Mouse (Mus musculus): Measurements from ENCODE around the gene Sdk1. TPM values are rescaled to one million over a fixed set of nuclear protein-coding genes. Genes with fewer than 3 reads are reported as not detected.
A peak's percentile ranks its signal among the peaks of the same experiment; 100 is the strongest.

The Sdk1 gene
- polyA plus RNA-seq, 1 experiment = 1.0 TPM

DNA sequence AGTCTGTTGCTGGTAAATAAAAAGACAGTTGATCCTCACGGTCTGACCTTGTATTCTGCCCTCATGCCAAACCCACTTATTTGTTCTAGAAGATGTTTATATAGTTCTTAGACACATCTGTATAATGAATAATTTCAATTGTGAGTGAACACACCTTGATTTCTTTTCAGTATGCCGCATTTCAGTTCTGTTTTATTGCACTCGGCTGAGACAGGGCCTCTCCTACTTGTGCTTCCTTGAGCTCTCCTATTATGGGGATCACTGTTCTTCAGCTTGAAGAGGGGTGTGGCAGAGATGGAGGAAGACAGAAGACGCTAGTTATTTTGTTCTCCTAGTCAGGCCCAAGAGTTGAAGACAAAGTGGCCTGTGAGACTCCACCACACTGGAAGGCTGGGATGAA is 603.4 kb downstream of the Sdk1 start:
- Histone ChIP-seq H3K27me3 (ENCODE audit: control insufficient read depth, insufficient read depth, low read length) (no peaks in the 10 kb centered on the region), H3K4me3 (ENCODE audit: low read depth, low read length) (no peak overlapping the region), H3K36me3 (ENCODE audit: control insufficient read depth, insufficient read depth, low read length) (no peaks in the 10 kb centered on the region), H3K4me1 (ENCODE audit: control insufficient read depth, insufficient read depth, insufficient read length, low read length) (peaks cover 5% of the 10 kb centered on the region; the same call in 1 of the 2 replicates), H3K27ac (ENCODE audit: insufficient read depth, low read depth, low read length) (no peak overlapping the region)
- TF ChIP-seq CTCF (IDR thresholded peaks at IDR 0.05; ENCODE audit: extremely low read depth, insufficient read length, insufficient replicate concordance, low read depth, low read length) (no peak), POLR2A (IDR thresholded peaks at IDR 0.05; ENCODE audit: low read depth, low read length) (no peak)
- WGBS = 28% methylated on average over 4 of the region's 4 CpGs

GRCm38 (mm10) chr5:141847686-141848085 is 606.4 kb downstream of the Sdk1 start:
- peaks cover 15% of the 10 kb centered on the region; the same call in 1 of the 2 replicates for H3K4me1 ChIP-seq (ENCODE audit: control insufficient read depth, insufficient read depth, insufficient read length, low read length)
- TF ChIP-seq POLR2A (IDR thresholded peaks at IDR 0.05; ENCODE audit: low read depth, low read length) = no peak
- TF ChIP-seq CTCF (IDR thresholded peaks at IDR 0.05; ENCODE audit: extremely low read depth, insufficient read length, insufficient replicate concordance, low read depth, low read length) = no peak
- no peaks in the 10 kb centered on the region for H3K27me3 ChIP-seq (ENCODE audit: control insufficient read depth, insufficient read depth, low read length)
- no peak overlapping the region for H3K4me3 ChIP-seq (ENCODE audit: low read depth, low read length)
- WGBS = 92% methylated on average over 4 of the region's 4 CpGs
- no peaks in the 10 kb centered on the region for H3K36me3 ChIP-seq (ENCODE audit: control insufficient read depth, insufficient read depth, low read length)
- no peak overlapping the region for H3K27ac ChIP-seq (ENCODE audit: insufficient read depth, low read depth, low read length)

DNA sequence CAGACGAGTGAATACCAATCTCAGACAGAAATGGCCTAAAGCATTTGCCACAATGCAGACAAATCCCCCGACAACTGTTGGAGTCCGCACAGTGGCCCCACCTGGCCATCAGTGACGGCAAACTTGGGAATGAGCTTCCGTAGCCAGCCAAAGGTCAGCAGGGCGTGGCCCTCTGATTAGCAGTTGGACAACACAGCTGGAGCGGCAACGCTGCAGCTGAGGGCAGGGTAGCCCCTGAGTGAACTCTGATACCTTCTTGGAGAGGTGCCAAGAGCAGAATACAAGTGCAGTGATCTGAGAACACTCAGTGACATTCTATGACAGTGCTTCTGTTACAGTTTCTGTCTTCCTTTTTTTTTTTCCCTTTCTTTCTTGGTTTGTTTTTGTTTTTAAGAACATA is 610.9 kb downstream of the Sdk1 start:
- Histone ChIP-seq H3K36me3 (ENCODE audit: control insufficient read depth, insufficient read depth, low read length) (no peaks in the 10 kb centered on the region), H3K4me1 (ENCODE audit: control insufficient read depth, insufficient read depth, insufficient read length, low read length) (peaks cover 18% of the 10 kb centered on the region; the same call in 1 of the 2 replicates), H3K27me3 (ENCODE audit: control insufficient read depth, insufficient read depth, low read length) (no peaks in the 10 kb centered on the region), H3K4me3 (ENCODE audit: low read depth, low read length) (peak overlapping the region; percentile 25; the same call in 1 of the 2 replicates), H3K27ac (ENCODE audit: insufficient read depth, low read depth, low read length) (peak overlapping the region; percentile 99)
- TF ChIP-seq CTCF (IDR thresholded peaks at IDR 0.05; ENCODE audit: extremely low read depth, insufficient read length, insufficient replicate concordance, low read depth, low read length) = no peak
- peak; percentile 42; the same call in 1 of the 2 replicates for TF ChIP-seq POLR2A (IDR thresholded peaks at IDR 0.05; ENCODE audit: low read depth, low read length)
- WGBS = 23% methylated on average over 8 of the region's 8 CpGs

DNA sequence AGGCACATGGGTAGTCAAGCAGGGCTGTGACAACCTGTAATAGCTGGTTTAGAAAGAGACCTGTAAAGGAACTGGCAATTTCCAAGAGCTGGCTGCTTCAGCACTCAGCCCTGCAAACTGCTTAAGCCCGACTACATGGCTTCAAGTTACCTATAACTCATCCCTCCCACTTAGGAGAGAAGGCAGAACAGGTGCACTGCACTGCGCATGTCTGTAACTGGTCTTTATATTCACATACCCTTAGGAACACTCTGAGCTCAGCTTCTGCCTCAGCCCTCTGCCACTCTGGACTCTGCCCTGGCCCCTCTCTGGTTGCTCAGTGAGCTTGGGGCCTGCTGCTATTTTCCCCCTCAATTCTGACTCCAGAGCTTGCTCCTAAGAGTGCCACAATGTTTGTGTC is 615.2 kb downstream of the Sdk1 start:
- whole genome bisulfite sequencing = 81% methylated on average over 2 of the region's 2 CpGs
- peaks cover 24% of the 10 kb centered on the region; the same call in 1 of the 2 replicates for H3K4me1 ChIP-seq (ENCODE audit: control insufficient read depth, insufficient read depth, insufficient read length, low read length)
- TF ChIP-seq POLR2A (IDR thresholded peaks at IDR 0.05; ENCODE audit: low read depth, low read length) = no peak
- TF ChIP-seq CTCF (IDR thresholded peaks at IDR 0.05; ENCODE audit: extremely low read depth, insufficient read length, insufficient replicate concordance, low read depth, low read length) = no peak
- H3K27ac ChIP-seq (ENCODE audit: insufficient read depth, low read depth, low read length) = no peak overlapping the region
- no peaks in the 10 kb centered on the region for H3K36me3 ChIP-seq (ENCODE audit: control insufficient read depth, insufficient read depth, low read length)
- no peak overlapping the region for H3K4me3 ChIP-seq (ENCODE audit: low read depth, low read length)
- no peaks in the 10 kb centered on the region for H3K27me3 ChIP-seq (ENCODE audit: control insufficient read depth, insufficient read depth, low read length)

- TF ChIP-seq CTCF (IDR thresholded peaks at IDR 0.05; ENCODE audit: extremely low read depth, insufficient read length, insufficient replicate concordance, low read depth, low read length) (no peak), POLR2A (IDR thresholded peaks at IDR 0.05; ENCODE audit: low read depth, low read length) (no peak)
- WGBS = 42% methylated on average over 1 of the region's 1 CpGs
- H3K27ac ChIP-seq (ENCODE audit: insufficient read depth, low read depth, low read length) = peak overlapping the region; percentile 82
- peaks cover 17% of the 10 kb centered on the region; the same call in 1 of the 2 replicates for H3K4me1 ChIP-seq (ENCODE audit: control insufficient read depth, insufficient read depth, insufficient read length, low read length)
- H3K27me3 ChIP-seq (ENCODE audit: control insufficient read depth, insufficient read depth, low read length) = no peaks in the 10 kb centered on the region
- H3K36me3 ChIP-seq (ENCODE audit: control insufficient read depth, insufficient read depth, low read length) = no peaks in the 10 kb centered on the region
- no peak overlapping the region for H3K4me3 ChIP-seq (ENCODE audit: low read depth, low read length)
Measured at GRCm38 (mm10) chr5:141857781-141858180, 616.5 kb downstream of the Sdk1 start.

- Histone ChIP-seq H3K4me3 (ENCODE audit: low read depth, low read length) (no peak overlapping the region), H3K27ac (ENCODE audit: insufficient read depth, low read depth, low read length) (peak overlapping the region; percentile 69), H3K4me1 (ENCODE audit: control insufficient read depth, insufficient read depth, insufficient read length, low read length) (peaks cover 12% of the 10 kb centered on the region; the same call in 1 of the 2 replicates), H3K36me3 (ENCODE audit: control insufficient read depth, insufficient read depth, low read length) (no peaks in the 10 kb centered on the region), H3K27me3 (ENCODE audit: control insufficient read depth, insufficient read depth, low read length) (no peaks in the 10 kb centered on the region)
- TF ChIP-seq CTCF (IDR thresholded peaks at IDR 0.05; ENCODE audit: extremely low read depth, insufficient read length, insufficient replicate concordance, low read depth, low read length) (no peak), POLR2A (IDR thresholded peaks at IDR 0.05; ENCODE audit: low read depth, low read length) (no peak)
- 40% methylated on average over 8 of the region's 8 CpGs for WGBS
Measured at GRCm38 (mm10) chr5:141858406-141859160, 617.3 kb downstream of the Sdk1 start.

DNA sequence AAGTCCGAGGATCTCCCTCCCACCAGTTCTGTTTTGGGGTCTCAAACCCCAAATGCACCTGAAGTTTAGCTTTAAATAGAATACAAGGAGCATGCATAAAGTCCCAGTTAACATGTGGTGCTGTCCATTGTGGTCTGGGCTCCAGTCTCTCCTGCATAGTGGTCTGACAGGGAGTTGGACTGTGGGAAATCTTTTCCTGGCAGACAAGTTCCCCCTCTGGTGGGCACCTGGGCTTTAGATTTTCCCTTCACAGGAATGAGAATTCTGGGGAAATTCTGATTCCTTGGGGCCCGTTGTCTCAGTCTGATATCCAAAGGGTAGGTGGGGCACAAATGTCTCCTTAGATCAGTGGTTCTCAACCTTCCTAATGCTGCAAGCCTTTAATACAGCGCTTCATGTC is 624.8 kb downstream of the Sdk1 start:
- TF ChIP-seq POLR2A (IDR thresholded peaks at IDR 0.05; ENCODE audit: low read depth, low read length) (no peak), CTCF (IDR thresholded peaks at IDR 0.05; ENCODE audit: extremely low read depth, insufficient read length, insufficient replicate concordance, low read depth, low read length) (no peak)
- no peaks in the 10 kb centered on the region for H3K27me3 ChIP-seq (ENCODE audit: control insufficient read depth, insufficient read depth, low read length)
- no peaks in the 10 kb centered on the region for H3K36me3 ChIP-seq (ENCODE audit: control insufficient read depth, insufficient read depth, low read length)
- no peaks in the 10 kb centered on the region for H3K4me1 ChIP-seq (ENCODE audit: control insufficient read depth, insufficient read depth, insufficient read length, low read length)
- no peak overlapping the region for H3K4me3 ChIP-seq (ENCODE audit: low read depth, low read length)
- WGBS = 64% methylated on average over 3 of the region's 3 CpGs
- no peak overlapping the region for H3K27ac ChIP-seq (ENCODE audit: insufficient read depth, low read depth, low read length)

All from small intestine, adult 2 months (tissue).